Mouse (Mus musculus) G1E (cell line): Measurements from ENCODE around the gene Fgfr2.

Experiments
- CTCF ChIP-seq: IDR thresholded peaks from 2 replicates; pipeline ENCODE4 v1.5.1; 2012; ENCODE audit warnings: low read depth, low read length, inconsistent platforms, mixed read lengths
- POLR2AphosphoS5 ChIP-seq: IDR thresholded peaks from 2 replicates; pipeline ENCODE4 v1.6.1; 2012; ENCODE audit warnings: low read depth, low read length, inconsistent platforms; ENCODE audit not compliant: insufficient replicate concordance
- TAL1 ChIP-seq: conservative IDR thresholded peaks from 2 replicates; pipeline ENCODE4 v1.6.1; 2012; ENCODE audit warnings: low read depth, low read length, inconsistent platforms, mixed read lengths

GRCm38 (mm10) chr7:130958551-130958950 lies 2164.6 kb downstream of the Fgfr2 start:
- TF ChIP-seq CTCF (no peak), TAL1 (no peak), POLR2AphosphoS5 (no peak)
